Mouse (Mus musculus) embryonic fibroblast, embryonic 13.5 days (primary cell): ENCODE data around the gene Abcg2. TPM values are rescaled to one million over a fixed set of nuclear protein-coding genes. Genes with fewer than 3 reads are reported as not detected.

ENCODE experiments used
- H3K27ac ChIP-seq: 2 replicates; pipeline ENCODE4 v1.5.1; 2012; ENCODE audit warnings: low read length, control low read depth, inconsistent platforms; ENCODE audit not compliant: insufficient read depth
- H3K4me1 ChIP-seq: 2 replicates; pipeline ENCODE4 v1.6.1; 2011; ENCODE audit warnings: low read length; ENCODE audit not compliant: control insufficient read depth, insufficient read depth
- H3K4me3 ChIP-seq: 2 replicates; pipeline ENCODE4 v1.5.1; 2011; ENCODE audit warnings: mild to moderate bottlenecking, control low read depth, low read length; ENCODE audit not compliant: insufficient read depth
- CTCF ChIP-seq: IDR thresholded peaks from 2 replicates; pipeline ENCODE4 v1.5.1; 2011; ENCODE audit warnings: mild to moderate bottlenecking, control low read depth, low read length, moderate library complexity, borderline replicate concordance; ENCODE audit not compliant: insufficient read depth
- POLR2A ChIP-seq: IDR thresholded peaks from 2 replicates; pipeline ENCODE4 v1.6.1; 2011; ENCODE audit warnings: low read depth, mild to moderate bottlenecking, control low read depth, low read length, moderate library complexity
- polyA plus RNA-seq: library from polyadenylated mRNA; stranded (reverse); fragments of >200 nt; gene quantifications from 2 replicates; pipeline ENCODE4 v1.2.4, GENCODE M21; 2011; ENCODE audit warnings: low read depth; ENCODE audit not compliant: missing spikeins, insufficient read length

Gene Abcg2
- polyA plus RNA-seq, 1 experiment = 60.0 TPM

- no peak overlapping the region for H3K4me3 ChIP-seq
- peaks cover 4% of the 10 kb centered on the region; the same call in 1 of the 2 replicates for H3K4me1 ChIP-seq
- TF ChIP-seq CTCF = no peak
- no peak for TF ChIP-seq POLR2A
- no peak overlapping the region for H3K27ac ChIP-seq
Measured at GRCm38 (mm10) chr6:58606642-58607041, 22.3 kb downstream of the Abcg2 start.

GRCm38 (mm10) chr6:58608422-58608821, 24.1 kb downstream of the Abcg2 start:
- 0 out of 2 replicates have a peak, but pooled peaks cover under 1% of the 10 kb centered on the region for H3K4me1 ChIP-seq
- TF ChIP-seq CTCF (no peak), POLR2A (no peak)
- H3K4me3 ChIP-seq = no peak overlapping the region
- no peak overlapping the region for H3K27ac ChIP-seq

DNA sequence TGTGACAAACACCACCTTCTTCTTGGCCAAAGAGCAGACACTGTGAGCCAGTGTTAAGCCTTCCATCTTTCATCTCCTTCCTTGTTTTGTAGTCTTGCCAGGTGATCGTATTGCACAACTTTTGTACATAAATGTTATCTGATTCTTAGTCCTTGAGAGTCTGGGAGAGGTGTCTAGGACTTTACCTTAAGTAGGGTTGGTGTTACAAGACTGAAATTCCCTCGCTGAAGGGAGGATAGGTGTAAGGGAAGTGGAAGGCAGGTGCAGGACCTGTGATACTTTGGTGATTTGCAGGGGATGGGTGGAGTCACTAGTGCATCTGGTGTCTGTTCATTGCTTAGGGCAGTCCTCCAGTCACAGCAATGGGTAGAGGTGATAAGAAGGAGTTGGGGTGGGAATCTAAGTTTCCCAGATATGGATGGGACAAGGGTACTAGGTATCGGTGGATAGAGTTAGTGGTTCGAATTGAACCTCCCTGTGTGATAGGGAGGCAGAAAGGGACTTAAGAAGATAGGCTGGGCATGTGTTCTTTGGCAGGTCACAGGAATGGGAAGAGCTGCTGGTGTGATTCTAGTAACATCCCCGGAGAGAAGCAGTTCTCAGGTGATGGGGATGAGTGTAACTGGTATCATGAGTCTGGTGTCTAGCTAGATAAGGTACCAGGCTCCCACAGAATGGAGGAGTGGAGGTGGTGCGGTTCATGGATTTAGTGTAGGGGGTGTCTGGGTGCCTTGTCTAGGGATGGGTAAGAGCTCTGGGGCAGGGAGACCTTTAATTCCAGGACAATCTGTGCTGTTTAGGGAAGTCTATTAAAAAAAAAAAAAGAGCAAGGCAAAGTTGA, 25.8 kb downstream of the Abcg2 start:
- H3K4me1 ChIP-seq = no peaks in the 10 kb centered on the region
- TF ChIP-seq POLR2A (no peak), CTCF (no peak)

DNA sequence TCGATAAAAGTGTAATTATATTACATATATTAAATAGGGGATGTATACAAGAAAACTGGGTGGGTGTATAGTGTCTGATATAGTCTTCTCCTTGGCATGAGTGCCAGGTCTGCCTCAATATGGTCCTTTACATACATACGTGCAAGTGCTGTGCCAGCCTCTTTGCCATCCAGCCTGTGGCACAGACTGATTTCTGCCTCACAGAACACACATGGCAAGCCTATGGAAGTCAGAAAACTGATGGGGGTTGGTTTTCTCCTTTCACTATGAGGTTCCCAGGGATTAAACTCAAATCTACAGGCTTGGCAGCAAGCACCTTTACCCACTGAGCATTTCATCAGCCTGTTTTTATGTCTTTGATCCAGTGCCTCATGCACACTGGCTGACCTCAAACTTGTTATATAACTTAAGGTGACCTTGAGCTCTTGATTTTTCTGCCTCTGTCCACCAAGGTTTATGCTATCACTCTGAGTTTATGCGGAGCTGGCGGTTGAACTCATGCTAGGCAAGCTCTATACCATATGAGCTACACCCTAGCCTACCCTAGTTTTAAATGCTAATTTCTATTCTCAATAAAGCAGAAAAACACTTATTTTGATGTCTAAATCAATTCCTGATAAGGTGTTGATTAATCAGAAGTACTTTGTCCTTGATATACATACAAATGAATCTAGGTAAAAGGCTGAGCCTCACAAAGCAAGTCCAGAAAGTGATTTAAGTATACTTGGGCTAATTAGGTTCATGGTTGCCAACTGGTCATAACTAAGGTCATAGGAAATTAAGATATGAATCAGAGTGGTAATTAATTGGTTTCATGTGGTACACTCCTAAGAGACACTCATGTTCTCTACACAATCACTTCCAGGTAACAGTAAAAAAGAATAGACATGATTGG, 26.7 kb downstream of the Abcg2 start:
- no peaks in the 10 kb centered on the region for H3K4me1 ChIP-seq
- TF ChIP-seq POLR2A (no peak), CTCF (no peak)
- H3K27ac ChIP-seq = no peak overlapping the region
- H3K4me3 ChIP-seq = no peak overlapping the region

More for the DNA sequence above, 25.8 kb downstream of the Abcg2 start:
- Histone ChIP-seq H3K4me3 (no peak overlapping the region), H3K27ac (no peak overlapping the region)

GRCm38 (mm10) chr6:58624126-58624525, 39.8 kb downstream of the Abcg2 start:
- Histone ChIP-seq H3K4me3 (no peak overlapping the region), H3K4me1 (peaks cover 3% of the 10 kb centered on the region), H3K27ac (no peak overlapping the region)
- TF ChIP-seq CTCF (no peak), POLR2A (no peak)

- H3K27ac ChIP-seq = no peak overlapping the region
- H3K4me1 ChIP-seq = no peaks in the 10 kb centered on the region
- no peak overlapping the region for H3K4me3 ChIP-seq
- no peak for TF ChIP-seq POLR2A
- TF ChIP-seq CTCF = no peak
Measured at GRCm38 (mm10) chr6:58629238-58629637, 44.9 kb downstream of the Abcg2 start.

- no peak overlapping the region for H3K4me3 ChIP-seq
- no peaks in the 10 kb centered on the region for H3K4me1 ChIP-seq
- H3K27ac ChIP-seq = no peak overlapping the region
- no peak for TF ChIP-seq CTCF
- TF ChIP-seq POLR2A = no peak
Measured at GRCm38 (mm10) chr6:58632419-58632818, 48.1 kb downstream of the Abcg2 start.

DNA sequence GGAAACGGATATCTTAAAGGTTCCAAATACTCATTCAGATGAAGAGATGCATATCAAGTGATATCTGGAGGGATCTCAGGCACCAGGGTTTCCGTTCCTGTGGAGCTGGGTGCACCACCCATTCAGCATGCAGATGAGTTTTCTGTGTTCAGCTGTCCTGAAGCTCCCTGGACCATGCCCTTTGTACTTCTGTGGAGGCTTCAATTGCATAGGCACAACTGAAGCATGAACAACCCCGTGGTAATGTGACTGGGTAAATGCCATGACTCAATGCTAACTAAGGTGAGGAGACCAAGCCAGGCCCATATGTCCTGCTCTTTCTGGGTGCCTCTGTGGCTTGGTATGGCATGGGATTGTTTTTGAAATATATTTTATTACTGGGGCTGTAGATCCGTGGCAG, 49.4 kb downstream of the Abcg2 start:
- Histone ChIP-seq H3K4me3 (no peak overlapping the region), H3K4me1 (no peaks in the 10 kb centered on the region), H3K27ac (no peak overlapping the region)
- TF ChIP-seq CTCF (no peak), POLR2A (no peak)

DNA sequence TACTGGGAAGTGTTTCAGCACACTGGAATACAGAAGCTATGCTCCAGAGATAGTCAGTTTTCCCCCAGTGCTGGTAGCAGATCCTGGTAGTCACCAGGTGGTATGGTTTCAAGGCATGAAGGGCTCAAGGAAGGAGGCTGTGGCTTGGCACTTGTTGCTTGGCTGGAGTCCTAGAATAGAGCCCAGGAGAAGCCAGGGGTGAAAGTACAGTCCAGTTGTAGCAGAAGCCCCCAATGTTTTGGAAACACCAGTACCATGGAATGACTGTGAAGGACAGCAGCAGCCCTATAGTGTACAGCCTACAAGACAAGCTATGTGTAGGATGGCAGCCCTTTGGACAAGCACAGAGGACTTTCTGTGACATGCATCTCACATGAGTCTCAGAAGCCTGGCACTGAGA, 54.2 kb downstream of the Abcg2 start:
- H3K4me1 ChIP-seq = no peaks in the 10 kb centered on the region
- no peak overlapping the region for H3K4me3 ChIP-seq
- TF ChIP-seq POLR2A (no peak), CTCF (no peak)
- no peak overlapping the region for H3K27ac ChIP-seq

GRCm38 (mm10) chr6:58639391-58639790, 55.1 kb downstream of the Abcg2 start:
- peaks cover 2% of the 10 kb centered on the region; the same call in 1 of the 2 replicates for H3K4me1 ChIP-seq
- TF ChIP-seq CTCF (no peak), POLR2A (no peak)
- H3K27ac ChIP-seq = no peak overlapping the region
- no peak overlapping the region for H3K4me3 ChIP-seq
